Mouse (Mus musculus) ES-Bruce4 (cell line): ENCODE data around the gene Slc25a41.

Experiments used
- CTCF ChIP-seq: IDR thresholded peaks from one replicate; pipeline ENCODE4 v1.8.1; 2011; ENCODE audit warnings: low read depth, low read length
- POLR2A ChIP-seq: IDR thresholded peaks from one replicate; pipeline ENCODE4 v1.8.1; 2011; ENCODE audit warnings: low read length; ENCODE audit not compliant: insufficient read depth

DNA sequence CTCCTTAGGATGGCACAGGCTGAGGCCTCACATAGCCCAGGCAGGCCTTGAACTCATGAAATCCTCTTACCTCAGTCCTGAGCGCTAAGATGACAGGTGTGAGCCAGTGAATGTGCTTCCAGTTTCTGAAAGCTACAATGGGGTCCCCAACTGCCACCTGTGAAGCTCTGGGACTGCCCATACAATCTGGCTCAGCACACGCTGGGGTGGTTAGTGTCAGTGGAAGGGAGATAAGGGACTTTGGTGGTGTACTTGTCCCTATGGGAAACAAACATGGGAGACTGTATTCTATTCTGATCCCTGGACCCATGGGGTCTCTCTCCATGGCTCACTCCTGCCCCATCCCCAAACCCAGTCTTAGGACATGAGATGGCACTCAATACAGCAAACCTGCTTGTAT is 21.8 kb downstream of the Slc25a41 start:
- TF ChIP-seq CTCF (no peak), POLR2A (no peak)
